Mouse (Mus musculus) heart, embryonic 14.5 days (tissue): ENCODE measurements around the gene Ccn5. TPM values are rescaled to one million over a fixed set of nuclear protein-coding genes. Genes with fewer than 3 reads are reported as not detected.

Source experiments
- ATAC-seq: fragments of 200-750 bp; cut with Nextera tagmentation; 2 replicates; pipeline ENCODE4 v1.8.0; 2017; ENCODE audit warnings: low read depth, moderate TSS enrichment; ENCODE audit not compliant: insufficient number of reproducible peaks, insufficient read depth, low FRiP score
- H3K27ac ChIP-seq, 2 experiments: fragments of 200-500 bp in 1 of 2; fragments of 300-500 bp in 1 of 2; sonication (generic) in 1 of 2; replicated peaks in 1 of 2; 2 replicates each; pipeline ENCODE4 v1.5.1; 2012 to 2014; ENCODE audit warnings: low read depth in 2 of 2, low read length in 2 of 2, control low read depth in 1 of 2, mild to moderate bottlenecking in 1 of 2, mixed read lengths in 1 of 2; ENCODE audit not compliant: control insufficient read depth in 1 of 2, insufficient read depth in 1 of 2
- H3K27me3 ChIP-seq: fragments of 300-500 bp; sonication (generic); 2 replicates; pipeline ENCODE4 v1.6.1; 2014; ENCODE audit warnings: mild to moderate bottlenecking, low read length, control low read depth; ENCODE audit not compliant: control insufficient read depth, insufficient read depth
- H3K36me3 ChIP-seq: fragments of 300-500 bp; sonication (generic); 2 replicates; pipeline ENCODE4 v1.6.1; 2014; ENCODE audit warnings: mild to moderate bottlenecking, control low read depth, low read length, mixed read lengths; ENCODE audit not compliant: control insufficient read depth, insufficient read depth
- H3K4me1 ChIP-seq, 2 experiments: fragments of 200-500 bp in 1 of 2; fragments of 300-500 bp in 1 of 2; sonication (generic) in 1 of 2; 2 replicates each; pipeline ENCODE4 v1.6.1; 2012 to 2014; ENCODE audit warnings: low read length in 2 of 2, control low read depth in 1 of 2, mixed read lengths in 1 of 2; ENCODE audit not compliant: control insufficient read depth in 2 of 2, insufficient read depth in 2 of 2
- H3K4me2 ChIP-seq: fragments of 300-500 bp; sonication (generic); 2 replicates; pipeline ENCODE4 v1.6.1; 2014; ENCODE audit warnings: mild to moderate bottlenecking, low read length
- H3K4me3 ChIP-seq, 2 experiments: fragments of 200-500 bp in 1 of 2; fragments of 300-500 bp in 1 of 2; sonication (generic) in 1 of 2; 2 replicates each; pipeline ENCODE4 v1.5.1; 2012 to 2014; ENCODE audit warnings: low read length in 2 of 2, mild to moderate bottlenecking in 2 of 2, control low read depth in 1 of 2, low read depth in 1 of 2, moderate library complexity in 1 of 2; ENCODE audit not compliant: control insufficient read depth in 1 of 2, insufficient read depth in 1 of 2
- H3K9ac ChIP-seq: fragments of 300-500 bp; sonication (generic); 2 replicates; pipeline ENCODE4 v1.6.1; 2014; ENCODE audit warnings: mild to moderate bottlenecking, low read length
- H3K9me3 ChIP-seq: fragments of 300-500 bp; sonication (generic); 2 replicates; pipeline ENCODE4 v1.6.1; 2016; ENCODE audit warnings: low read length, control low read depth; ENCODE audit not compliant: control insufficient read depth
- WGBS: fragments of 180-500 bp; shearing (Covaris S2); extraction: QIAGEN DNeasy Blood & Tissue Kit; methylation state at CpG from one replicate; pipeline ENCODE4 v1.1.7; 2014; 5-methylcytosine and 5-hydroxymethylcytosine counted together
- polyA plus RNA-seq: library from polyadenylated mRNA; unstranded; fragments of >200 nt; fragmentation: Nextera tagmentation; extraction: Ambion mirVana; gene quantifications from 2 replicates; pipeline ENCODE4 v1.2.1, GENCODE M21; 2014

Ccn5 gene
- 0.34 and 0.57 TPM in 2 replicates for polyA plus RNA-seq

- no peaks in the 10 kb centered on the region for H3K36me3 ChIP-seq
These were observed at the start of gene Ccn5 for GRCm38 (mm10) chr2:163820607-163821006. TSS of gene Ccn5 (plus strand) at chr2:163820861.

GRCm38 (mm10) chr2:163776661-163777060, 44.0 kb upstream of the Ccn5 start:
- no peaks in the 10 kb centered on the region for H3K36me3 ChIP-seq
- ATAC-seq: no peak
- no peaks in the 10 kb centered on the region for H3K4me1 ChIP-seq
- H3K9ac ChIP-seq: no peak overlapping the region
- WGBS: 19% methylated on average over 13 of the region's 13 CpGs
- H3K9me3 ChIP-seq: no peaks in the 10 kb centered on the region
- peaks cover 13% of the 10 kb centered on the region for H3K27me3 ChIP-seq
- H3K4me2 ChIP-seq: no peak overlapping the region
- no peak overlapping the region for H3K27ac ChIP-seq
- no peak overlapping the region for H3K4me3 ChIP-seq

More at GRCm38 (mm10) chr2:163820607-163821006, at the start of gene Ccn5:
- H3K4me1 ChIP-seq: peaks cover 2 to 5% of the 10 kb centered on the region in 2 experiments; a peak in 2 of 4 replicates
- no peak within 1 kb of the TSS for H3K9ac ChIP-seq
- H3K4me3 ChIP-seq: no peak within 1 kb of the TSS
- peaks cover 7% of the 10 kb centered on the region; the same call in 1 of the 2 replicates for H3K27me3 ChIP-seq
- ATAC-seq: no peak
- H3K9me3 ChIP-seq: no peaks in the 10 kb centered on the region
- H3K27ac ChIP-seq: no peak within 1 kb of the TSS
- H3K4me2 ChIP-seq: no peak within 1 kb of the TSS
- WGBS: 51% methylated on average over 4 of the region's 4 CpGs

- ATAC-seq: no peak
- no peak overlapping the region for H3K27ac ChIP-seq
- H3K9me3 ChIP-seq: no peaks in the 10 kb centered on the region
- 10% methylated on average over 2 of the region's 2 CpGs for WGBS
- no peak overlapping the region for H3K4me2 ChIP-seq
- H3K27me3 ChIP-seq: peaks cover 13% of the 10 kb centered on the region
- H3K4me3 ChIP-seq: no peak overlapping the region
- no peaks in the 10 kb centered on the region for H3K4me1 ChIP-seq
- no peak overlapping the region for H3K9ac ChIP-seq
- no peaks in the 10 kb centered on the region for H3K36me3 ChIP-seq
These were observed 43.6 kb upstream of the Ccn5 start for GRCm38 (mm10) chr2:163777061-163777460.

- Histone ChIP-seq H3K9me3 (no peaks in the 10 kb centered on the region), H3K9ac (no peak overlapping the region), H3K36me3 (no peaks in the 10 kb centered on the region), H3K4me2 (no peak overlapping the region), H3K4me1 (peaks cover 3 to 4% of the 10 kb centered on the region in 2 experiments), H3K27ac (no peak overlapping the region), H3K4me3 (no peak overlapping the region), H3K27me3 (peaks cover 12% of the 10 kb centered on the region)
- no peak for ATAC-seq
- 79% methylated on average over 4 of the region's 4 CpGs for WGBS
These were observed 41.8 kb upstream of the Ccn5 start for GRCm38 (mm10) chr2:163778896-163779295.

GRCm38 (mm10) chr2:163783368-163783767, 37.3 kb upstream of the Ccn5 start:
- Histone ChIP-seq H3K9me3 (no peaks in the 10 kb centered on the region), H3K27me3 (peaks cover 3% of the 10 kb centered on the region; the same call in 1 of the 2 replicates), H3K9ac (no peak overlapping the region), H3K4me3 (no peak overlapping the region), H3K36me3 (no peaks in the 10 kb centered on the region), H3K4me1 (peaks cover 6 to 8% of the 10 kb centered on the region in 2 experiments), H3K27ac (no peak overlapping the region), H3K4me2 (no peak overlapping the region)
- no peak for ATAC-seq
- WGBS: 62% methylated on average over 6 of the region's 6 CpGs

GRCm38 (mm10) chr2:163783901-163784300, 36.8 kb upstream of the Ccn5 start:
- H3K36me3 ChIP-seq: no peaks in the 10 kb centered on the region
- H3K9ac ChIP-seq: no peak overlapping the region
- 0 out of 2 replicates have a peak, but pooled peaks cover under 1% of the 10 kb centered on the region for H3K27me3 ChIP-seq
- 0 out of 4 replicates have a peak overlapping the region, but pooled peaks of 1 of the 2 experiments have one; percentile 12 for H3K27ac ChIP-seq
- ATAC-seq: no peak
- peaks cover 6 to 8% of the 10 kb centered on the region in 2 experiments for H3K4me1 ChIP-seq
- no peak overlapping the region for H3K4me3 ChIP-seq
- WGBS: 27% methylated on average over 4 of the region's 4 CpGs
- no peaks in the 10 kb centered on the region for H3K9me3 ChIP-seq
- H3K4me2 ChIP-seq: no peak overlapping the region

GRCm38 (mm10) chr2:163787086-163787485, 33.6 kb upstream of the Ccn5 start:
- peaks cover 6 to 8% of the 10 kb centered on the region in 2 experiments for H3K4me1 ChIP-seq
- no peak overlapping the region for H3K4me3 ChIP-seq
- H3K27me3 ChIP-seq: no peaks in the 10 kb centered on the region
- no peak overlapping the region for H3K27ac ChIP-seq
- 75% methylated on average over 6 of the region's 6 CpGs for WGBS
- H3K36me3 ChIP-seq: no peaks in the 10 kb centered on the region
- H3K9me3 ChIP-seq: no peaks in the 10 kb centered on the region
- H3K9ac ChIP-seq: no peak overlapping the region
- no peak for ATAC-seq
- no peak overlapping the region for H3K4me2 ChIP-seq

- no peak overlapping the region for H3K9ac ChIP-seq
- WGBS: 45% methylated on average over 3 of the region's 3 CpGs
These were observed 33.0 kb upstream of the Ccn5 start for GRCm38 (mm10) chr2:163787709-163788108.

More at GRCm38 (mm10) chr2:163787709-163788108, 33.0 kb upstream of the Ccn5 start:
- H3K4me1 ChIP-seq: peaks cover 6 to 8% of the 10 kb centered on the region in 2 experiments
- H3K27me3 ChIP-seq: no peaks in the 10 kb centered on the region
- H3K9me3 ChIP-seq: no peaks in the 10 kb centered on the region
- no peaks in the 10 kb centered on the region for H3K36me3 ChIP-seq
- H3K4me3 ChIP-seq: no peak overlapping the region
- ATAC-seq: no peak
- no peak overlapping the region for H3K4me2 ChIP-seq
- H3K27ac ChIP-seq: no peak overlapping the region
